Mouse (Mus musculus) myocyte (in vitro differentiated cells): ENCODE results near the gene Crtc3.

Experiments
- CEBPB ChIP-seq: IDR thresholded peaks from 2 replicates; pipeline ENCODE4 v1.6.1; 2011; ENCODE audit warnings: mild to moderate bottlenecking, moderate library complexity; ENCODE audit not compliant: poor library complexity, insufficient read depth, severe bottlenecking
- MYOD1 ChIP-seq, 3 experiments: IDR thresholded peaks; one replicate each; pipeline ENCODE4 v1.6.1; 2011; ENCODE audit warnings: control low read depth in 2 of 3, low read depth in 2 of 3, mild to moderate bottlenecking in 2 of 3, moderate library complexity in 1 of 3; ENCODE audit not compliant: insufficient read length in 2 of 3, control insufficient read depth in 1 of 3
- MYOG ChIP-seq, 3 experiments: IDR thresholded peaks; one replicate each; pipeline ENCODE4 v1.6.1; 2011; ENCODE audit warnings: control low read depth in 2 of 3, low read depth in 2 of 3, mild to moderate bottlenecking in 2 of 3; ENCODE audit not compliant: insufficient read length in 2 of 3, control insufficient read depth in 1 of 3, insufficient read depth in 1 of 3
- REST ChIP-seq: IDR thresholded peaks from one replicate; pipeline ENCODE4 v1.6.1; 2011; ENCODE audit warnings: mild to moderate bottlenecking, control low read depth, moderate library complexity; ENCODE audit not compliant: insufficient read depth, insufficient read length
- USF1 ChIP-seq: IDR thresholded peaks from one replicate; pipeline ENCODE4 v1.6.1; 2011; ENCODE audit warnings: low read depth, mild to moderate bottlenecking, control low read depth, moderate library complexity

- TF ChIP-seq CEBPB (no peak), REST (no peak), MYOG (IDR thresholded peaks at IDR 0.05; ENCODE audit: control insufficient read depth in 1 of 3, insufficient read depth in 1 of 3, insufficient read length in 2 of 3, low read depth in 2 of 3) (no peak), MYOD1 (IDR thresholded peaks at IDR 0.05; ENCODE audit: control insufficient read depth in 1 of 3, insufficient read length in 2 of 3, low read depth in 2 of 3) (no peak), USF1 (no peak)
These were observed 22.8 kb upstream of the Crtc3 start for GRCm38 (mm10) chr7:80711496-80711895.
